Mouse (Mus musculus): ENCODE measurements around the gene Hp1bp3.

Gene Hp1bp3

DNA sequence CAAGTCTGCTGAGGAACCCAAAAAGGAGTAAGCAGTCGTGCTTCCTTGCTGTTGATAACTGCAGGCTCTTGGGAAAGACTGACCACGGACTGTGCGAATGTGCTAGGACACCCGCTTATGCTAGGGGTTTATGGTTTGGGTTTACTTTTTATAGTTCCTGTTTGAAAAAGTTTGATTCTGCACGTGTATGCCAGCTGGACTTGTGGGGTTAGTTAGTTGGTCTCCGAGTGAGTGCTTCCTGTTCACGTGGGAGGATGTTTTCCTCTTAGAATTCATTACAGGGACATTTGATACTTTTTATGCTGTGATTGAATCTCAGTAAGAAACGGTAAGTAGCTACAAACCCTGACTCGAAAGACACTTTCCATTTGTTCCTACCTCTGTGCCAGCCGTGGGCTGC lies 7.5 kb downstream of the Hp1bp3 start:
- no peak for DNase-seq

DNA sequence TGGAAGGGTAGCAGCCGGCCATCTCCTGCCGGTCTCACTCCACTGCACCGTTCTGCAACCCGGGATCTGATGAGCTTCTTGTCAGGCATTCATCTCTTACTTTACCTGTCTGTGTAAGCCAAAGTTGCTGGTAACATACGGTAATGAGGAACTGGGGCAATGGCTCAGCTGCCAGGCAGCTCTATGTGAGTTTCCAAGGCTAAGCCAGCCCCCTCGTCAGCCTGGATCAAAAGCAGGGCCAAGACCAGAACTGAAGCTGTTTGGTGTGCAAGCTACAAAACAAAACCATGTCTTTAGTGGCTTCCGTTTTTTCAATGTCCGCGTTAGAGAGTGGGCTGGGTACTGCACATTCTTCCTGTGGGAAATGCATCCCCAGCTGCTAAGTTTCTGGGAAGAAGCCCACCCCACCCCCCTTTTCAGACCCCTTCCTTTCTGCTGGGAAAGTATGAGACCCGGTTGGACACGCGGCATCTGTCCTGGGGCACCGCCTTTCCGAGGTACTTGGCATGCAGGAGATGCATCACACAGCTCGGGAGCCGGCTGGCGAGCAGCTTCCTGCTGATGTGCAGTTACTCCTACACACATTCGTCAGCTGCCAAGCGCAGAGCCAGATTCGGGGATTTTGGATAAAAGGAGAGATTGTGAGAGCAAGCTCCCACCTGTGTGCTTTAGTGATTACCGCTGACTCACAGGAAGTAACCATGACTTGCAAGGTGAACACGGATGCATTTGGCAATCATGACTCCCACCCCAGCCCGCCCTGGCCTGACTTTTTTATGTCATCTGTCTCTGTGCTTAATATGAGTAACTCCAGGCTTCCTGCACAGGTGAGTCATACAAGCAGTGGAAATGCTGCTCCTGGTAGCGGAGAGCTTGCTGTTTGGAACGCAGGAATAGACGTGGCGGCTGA lies 30.9 kb downstream of the Hp1bp3 start:
- DNase-seq = peak in 1 of 2 experiments; percentile 5

DNA sequence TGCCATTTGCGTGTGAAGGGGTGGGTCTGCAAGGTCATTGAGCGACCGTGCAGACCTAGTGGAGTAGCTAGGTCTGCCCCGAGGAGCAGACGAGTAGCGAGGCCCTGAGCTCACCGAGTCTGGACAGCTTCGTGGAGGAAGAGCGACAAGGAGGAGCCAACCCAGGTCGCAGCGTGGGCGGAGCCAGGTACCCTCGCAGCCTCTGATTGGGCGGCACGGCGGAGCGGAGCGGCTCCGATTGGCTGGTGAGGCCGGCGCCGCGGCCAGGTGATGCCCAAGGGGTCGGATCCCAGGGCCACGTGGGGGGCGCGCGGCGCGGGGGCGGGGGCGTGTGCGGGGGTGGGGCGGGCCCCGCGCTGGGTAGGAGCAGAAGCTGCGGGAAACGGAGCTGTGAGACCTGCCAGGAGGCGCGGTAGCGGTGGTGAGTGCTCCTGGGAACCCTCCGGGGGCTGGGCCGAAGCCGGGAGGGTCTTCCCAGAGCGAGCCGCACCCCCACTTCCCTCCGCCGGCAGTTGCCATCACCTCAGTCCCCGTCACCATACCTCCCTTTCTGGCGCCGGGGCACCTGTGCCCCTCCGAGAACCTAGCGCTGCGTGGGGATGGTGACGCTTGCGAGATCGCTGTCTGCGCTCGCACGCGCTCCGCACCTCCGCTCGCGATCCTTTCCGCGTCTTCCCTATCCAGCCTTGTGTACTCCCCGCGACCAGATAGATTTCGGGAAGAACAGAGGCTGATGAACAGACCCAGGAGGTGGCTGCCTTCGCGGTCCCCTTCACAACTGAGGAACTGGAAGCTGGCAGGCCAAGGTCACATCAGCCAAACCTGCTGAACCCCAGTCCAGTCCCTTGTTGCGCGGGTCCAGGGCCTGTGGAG lies 34.2 kb downstream of the Hp1bp3 start, which contains the start of the genes Sh2d5 and Kif17:
Sh2d5 (plus strand) TSS at position 316 of the 873 bp plus-strand sequence.
Kif17 (plus strand) TSS at position 348 of the 873 bp plus-strand sequence.
- peak; percentile 75 to 79 for DNase-seq

DNA sequence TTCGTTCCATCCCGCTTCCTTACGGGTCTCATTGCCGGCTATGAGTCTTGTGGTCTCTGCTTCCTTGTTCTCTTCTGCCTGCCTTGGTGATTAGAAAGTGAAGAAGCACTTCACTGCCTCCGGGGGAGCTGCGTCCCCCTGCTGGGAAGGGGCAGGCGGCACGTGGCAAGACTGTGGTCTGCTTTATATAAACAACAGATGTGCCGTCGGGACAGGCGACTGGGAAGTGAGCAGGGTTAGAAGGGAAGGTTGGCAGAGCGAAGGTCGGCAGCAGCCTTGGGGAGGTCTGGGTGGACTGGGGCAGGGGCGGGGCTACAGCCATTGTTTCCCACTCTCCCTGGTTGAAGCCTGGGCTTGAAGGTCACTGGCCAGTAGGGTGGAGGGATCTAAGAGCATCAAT lies 35.7 kb downstream of the Hp1bp3 start:
- no peak for DNase-seq

DNA sequence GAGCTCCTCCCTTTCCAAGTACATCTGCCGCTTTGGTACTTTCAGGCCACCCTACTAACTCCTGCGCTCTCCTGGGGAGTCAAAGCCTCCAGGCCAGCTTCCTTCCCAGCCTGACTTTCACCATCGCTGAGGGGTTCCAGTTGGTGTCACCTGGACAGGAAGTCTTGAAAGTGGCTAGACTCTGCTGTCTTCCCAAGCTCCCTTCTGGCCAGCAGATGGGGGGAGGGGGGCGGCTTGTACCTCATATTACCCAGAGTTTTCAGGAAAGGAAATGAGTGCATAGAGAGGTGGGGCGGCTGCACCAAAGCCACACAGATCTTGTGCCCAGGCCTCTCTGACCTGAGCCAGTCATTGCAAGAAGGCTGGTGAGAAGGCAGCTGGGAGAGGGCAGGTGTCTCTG lies 36.1 kb downstream of the Hp1bp3 start:
- no peak for DNase-seq

DNA sequence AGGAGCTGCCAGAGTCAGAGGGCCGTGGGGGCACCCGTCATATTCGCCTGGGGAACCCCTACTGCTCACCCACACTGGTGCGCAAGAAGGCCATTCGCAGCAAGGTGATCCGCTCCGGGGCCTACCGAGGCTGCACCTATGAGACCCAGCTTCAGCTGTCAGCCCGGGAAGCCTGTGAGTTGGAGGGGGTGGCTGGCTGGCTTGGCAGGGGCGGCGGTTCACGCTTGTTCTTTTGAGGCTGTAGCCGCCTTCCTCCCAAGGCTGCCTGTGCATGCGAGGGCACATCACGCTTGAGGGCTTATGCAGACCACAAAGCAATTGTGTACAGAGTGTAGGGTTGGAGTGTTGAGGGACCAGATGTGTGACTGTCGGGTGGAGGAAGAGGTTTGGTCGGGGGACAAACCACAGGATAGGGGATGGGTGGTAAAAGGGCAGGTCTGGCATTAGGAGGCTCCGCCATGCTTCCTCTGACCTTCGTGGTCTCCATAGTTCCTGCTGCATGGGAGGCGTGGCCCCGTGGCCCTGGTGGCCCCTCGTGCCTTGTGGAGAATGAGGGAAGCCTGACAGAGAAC lies 41.1 kb downstream of the Hp1bp3 start:
- DNase-seq = no peak

DNA sequence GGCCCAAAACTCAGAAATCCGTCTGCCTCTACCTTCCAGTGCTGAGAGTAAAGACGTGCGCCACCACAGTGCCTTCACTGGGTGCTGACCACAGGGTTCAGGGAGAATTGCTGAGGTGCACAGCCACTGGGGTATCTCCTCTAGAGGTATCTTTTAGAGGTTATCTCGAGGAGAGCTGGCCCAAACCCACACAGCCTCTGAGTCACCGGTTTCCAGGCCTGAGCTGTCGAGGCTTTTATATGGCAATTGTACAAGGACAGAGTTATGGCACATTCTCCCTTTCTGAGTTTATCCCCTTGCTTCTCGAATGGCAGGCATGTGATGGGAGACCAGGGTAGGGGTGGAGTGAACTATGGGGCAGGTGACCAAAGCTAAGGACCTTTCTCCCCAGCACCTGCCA lies 42.6 kb downstream of the Hp1bp3 start:
- no peak for DNase-seq

DNA sequence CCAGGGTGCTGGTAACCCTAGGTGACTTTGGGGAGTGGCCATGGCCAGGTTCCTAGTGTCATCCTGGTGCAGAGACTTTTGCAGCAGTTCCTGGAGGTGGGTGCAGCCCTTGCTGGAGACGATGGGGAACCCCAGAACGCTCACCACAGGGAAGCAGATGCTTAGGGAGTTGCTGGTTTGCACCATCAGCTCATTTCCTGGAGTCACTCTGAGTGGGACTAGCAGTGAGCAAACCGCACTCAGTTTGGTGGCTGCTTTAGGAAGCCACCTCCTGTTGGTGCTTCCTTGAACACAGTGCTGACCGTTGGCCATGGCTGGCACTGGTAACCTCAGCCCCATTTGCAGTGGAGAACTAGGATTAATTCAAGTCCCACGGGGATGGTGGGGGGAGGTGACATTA lies 43.4 kb downstream of the Hp1bp3 start:
- no peak for DNase-seq

DNA sequence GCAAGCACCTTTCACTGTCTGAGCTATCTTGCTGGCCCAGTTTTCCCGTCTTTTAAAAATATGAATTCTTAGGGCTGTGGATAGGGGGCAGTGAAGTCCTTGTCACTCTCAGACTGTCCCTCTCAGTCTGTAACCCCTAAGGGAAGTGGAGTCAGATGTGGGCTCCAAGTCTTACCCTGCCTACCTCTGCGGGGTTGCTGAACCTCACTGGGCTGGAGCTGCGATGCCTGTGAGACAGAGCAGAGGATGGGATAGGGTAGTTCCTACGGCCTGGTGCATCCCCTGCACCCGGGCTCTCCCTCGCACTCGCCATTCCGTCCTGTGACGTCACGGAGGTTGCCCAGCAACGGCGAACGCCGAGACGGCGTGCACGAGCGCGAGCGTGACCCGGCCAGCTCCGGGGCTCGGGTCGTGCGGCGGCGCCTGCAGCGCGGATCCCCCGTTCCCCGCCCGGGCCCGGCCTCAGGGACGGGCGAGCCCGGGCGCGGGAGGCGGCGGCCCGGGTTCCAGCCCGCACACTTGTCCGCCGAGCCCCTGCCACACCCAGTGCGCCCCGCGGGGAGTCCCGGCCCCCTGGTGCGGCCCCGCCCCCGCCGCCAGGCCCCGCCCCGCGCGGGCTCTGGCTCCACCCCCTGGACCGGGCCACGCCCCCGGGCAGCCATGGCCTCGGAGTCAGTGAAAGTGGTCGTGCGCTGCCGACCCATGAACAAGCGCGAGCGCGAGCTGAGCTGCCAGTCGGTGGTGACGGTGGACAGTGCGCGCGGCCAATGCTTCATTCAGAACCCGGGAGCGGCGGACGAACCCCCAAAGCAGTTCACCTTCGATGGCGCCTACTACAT lies 46.0 kb downstream of the Hp1bp3 start:
- peak; percentile 84 to 86 for DNase-seq

DNA sequence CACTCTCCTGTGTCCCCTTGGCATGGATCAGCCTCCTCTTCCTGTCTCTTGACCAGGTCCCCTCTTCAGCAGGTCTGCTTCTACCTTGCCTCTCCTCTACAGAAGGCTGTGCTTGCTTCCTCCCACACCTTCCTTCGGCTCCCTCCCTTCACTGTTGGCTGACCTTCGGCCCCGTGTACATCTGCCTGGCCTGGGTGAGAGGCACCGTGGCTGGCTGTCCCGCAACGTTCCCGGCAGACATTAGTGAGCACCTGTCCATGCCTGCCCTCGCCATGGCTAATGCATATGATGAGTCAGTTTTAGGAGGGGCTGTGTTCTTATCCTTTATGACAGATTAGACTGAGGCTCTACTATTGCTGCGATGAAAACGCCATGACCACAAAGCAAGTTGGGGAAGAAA lies 51.8 kb downstream of the Hp1bp3 start:
- no peak for DNase-seq

DNA sequence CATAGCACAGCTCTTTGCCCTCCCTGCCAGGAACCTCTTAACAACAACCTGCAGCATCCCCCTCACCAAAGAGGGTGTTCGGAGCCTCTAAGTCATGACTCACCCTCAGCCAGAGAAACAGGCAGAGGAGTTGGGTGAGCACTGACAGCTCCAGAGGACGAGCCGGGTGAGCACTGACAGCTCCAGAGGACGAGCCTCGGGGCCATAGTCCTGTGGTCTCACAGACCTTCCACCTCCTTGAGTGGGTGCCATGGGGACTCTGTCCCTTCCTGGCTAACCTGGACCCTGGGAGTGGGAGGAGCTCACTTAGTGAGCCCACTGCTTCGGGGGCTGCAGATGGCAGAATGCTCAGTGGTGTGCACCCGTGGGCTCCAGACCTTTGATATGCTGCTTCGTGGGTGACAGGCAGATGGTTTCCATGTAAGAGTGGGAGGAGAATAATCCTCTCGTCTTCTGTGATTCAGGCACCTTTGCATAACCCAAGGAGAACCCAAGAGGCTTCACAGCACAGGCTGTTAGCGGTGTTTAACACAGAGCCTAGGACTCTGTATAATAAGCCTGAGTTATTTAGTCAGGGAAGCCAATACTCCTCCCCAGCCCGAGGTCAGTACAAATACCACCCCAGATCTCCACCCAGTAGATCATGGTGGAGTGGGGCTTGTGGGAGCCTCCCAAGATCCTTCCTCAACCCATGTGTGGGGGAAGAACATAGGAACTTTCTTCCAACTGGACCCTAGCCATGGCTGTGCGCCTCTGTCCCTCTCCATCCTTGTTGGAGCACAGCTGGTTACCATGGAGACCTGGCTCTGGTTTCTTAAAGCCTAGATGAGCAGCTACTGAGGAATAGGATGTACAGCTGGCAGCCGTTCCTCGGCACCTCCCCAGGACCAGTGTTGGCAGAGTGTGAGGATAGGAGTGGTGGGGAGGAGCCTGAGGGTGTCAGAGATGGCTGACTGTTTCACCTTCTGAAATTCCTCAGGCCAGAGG lies 56.2 kb downstream of the Hp1bp3 start:
- peak; percentile 47 to 55 for DNase-seq

DNA sequence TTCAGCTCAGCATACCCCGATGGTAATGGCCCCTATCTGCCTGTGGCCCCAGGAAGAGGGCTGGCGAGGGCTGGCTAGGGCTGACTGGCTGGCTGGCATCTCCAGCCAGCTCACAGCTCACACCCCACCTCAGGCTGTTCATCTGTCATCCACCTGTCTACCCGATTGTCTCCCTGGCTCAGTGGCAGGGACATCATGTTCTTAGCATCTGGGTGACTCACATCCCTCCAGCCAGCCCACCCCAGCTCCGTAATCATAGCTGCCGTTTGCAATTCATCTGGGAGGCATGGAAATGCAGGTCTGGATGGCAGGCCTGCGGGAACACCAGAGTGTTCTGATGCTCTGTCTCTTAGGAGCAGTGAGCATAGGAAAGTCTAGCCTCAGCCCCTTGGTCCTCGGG lies 62.2 kb downstream of the Hp1bp3 start:
- no peak for DNase-seq

DNA sequence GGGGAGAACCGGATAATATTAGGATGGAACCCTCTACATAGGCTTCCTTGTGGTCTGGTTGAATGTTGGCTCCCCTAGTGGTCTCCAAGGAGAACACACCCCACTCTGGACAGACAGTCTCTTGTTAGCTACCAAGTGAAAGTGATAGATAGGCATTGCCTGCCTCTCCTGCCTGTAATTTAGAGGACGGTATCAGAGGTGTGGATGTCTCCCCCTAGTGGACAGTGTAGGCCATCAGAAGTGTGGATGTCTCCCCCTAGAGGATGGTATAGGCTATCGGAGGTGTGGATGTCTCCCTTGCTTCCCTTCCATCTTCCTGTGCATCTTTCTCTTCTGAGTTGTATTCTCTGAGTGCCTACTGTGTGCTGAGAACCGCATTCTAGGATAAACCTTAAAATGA lies 66.7 kb downstream of the Hp1bp3 start:
- peak; percentile 60 to 68 for DNase-seq

DNA sequence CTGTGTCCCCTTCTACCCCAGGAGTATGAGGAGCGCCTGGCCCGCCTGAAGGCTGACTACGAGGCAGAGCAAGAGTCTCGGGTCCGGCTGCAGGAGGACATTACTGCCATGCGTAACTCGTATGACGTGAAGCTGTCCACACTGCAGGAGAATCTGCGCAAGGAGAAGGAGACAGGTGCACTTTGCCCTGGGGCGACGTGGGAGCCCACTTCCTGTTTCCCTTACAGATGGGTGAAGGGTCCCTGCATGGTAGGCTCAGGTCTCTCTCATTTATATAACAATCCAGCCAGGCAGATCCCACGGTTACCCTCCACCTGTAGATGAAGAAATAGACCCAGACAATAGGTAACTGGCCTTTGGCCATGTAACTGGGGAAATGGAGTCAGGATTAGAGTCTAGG lies 70.3 kb downstream of the Hp1bp3 start:
- no peak for DNase-seq

DNA sequence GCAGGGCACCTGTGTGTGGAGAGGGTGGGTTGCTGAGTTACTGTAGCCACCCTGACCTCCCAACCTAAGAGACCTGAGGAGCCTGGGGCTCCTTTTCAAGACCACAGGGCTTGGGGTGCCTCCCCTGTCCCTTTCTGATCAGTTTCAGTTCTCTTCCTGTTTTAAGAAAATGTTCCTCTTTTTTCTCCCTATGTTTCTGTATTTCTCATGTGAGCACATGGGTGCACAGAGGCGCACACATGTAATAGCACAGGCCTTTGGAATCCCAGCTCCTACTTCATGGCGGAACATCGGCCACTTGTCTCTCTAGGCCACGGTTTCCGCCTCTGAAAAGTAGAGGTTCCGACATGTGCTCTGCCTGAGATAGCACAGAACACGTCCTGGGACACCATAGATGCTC lies 72.6 kb downstream of the Hp1bp3 start:
- DNase-seq = no peak

DNA sequence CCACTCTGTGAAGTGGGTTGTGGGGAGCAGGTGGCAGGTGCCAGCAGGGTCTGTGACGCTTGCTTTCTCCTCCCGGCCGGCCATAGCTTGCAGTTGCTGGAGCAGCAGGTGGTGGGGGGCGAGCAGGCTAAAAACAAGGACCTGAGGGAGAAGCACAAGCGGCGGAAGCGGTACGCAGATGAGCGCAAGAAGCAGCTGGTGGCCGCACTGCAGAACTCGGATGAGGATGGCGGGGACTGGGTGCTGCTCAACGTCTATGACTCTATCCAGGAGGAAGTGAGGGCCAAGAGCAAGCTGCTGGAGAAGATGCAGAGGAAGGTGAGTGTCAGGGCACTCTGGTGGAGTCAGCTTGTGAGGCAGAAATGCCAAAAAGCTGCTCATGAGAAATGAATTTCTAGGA lies 75.9 kb downstream of the Hp1bp3 start:
- DNase-seq = no peak

DNA sequence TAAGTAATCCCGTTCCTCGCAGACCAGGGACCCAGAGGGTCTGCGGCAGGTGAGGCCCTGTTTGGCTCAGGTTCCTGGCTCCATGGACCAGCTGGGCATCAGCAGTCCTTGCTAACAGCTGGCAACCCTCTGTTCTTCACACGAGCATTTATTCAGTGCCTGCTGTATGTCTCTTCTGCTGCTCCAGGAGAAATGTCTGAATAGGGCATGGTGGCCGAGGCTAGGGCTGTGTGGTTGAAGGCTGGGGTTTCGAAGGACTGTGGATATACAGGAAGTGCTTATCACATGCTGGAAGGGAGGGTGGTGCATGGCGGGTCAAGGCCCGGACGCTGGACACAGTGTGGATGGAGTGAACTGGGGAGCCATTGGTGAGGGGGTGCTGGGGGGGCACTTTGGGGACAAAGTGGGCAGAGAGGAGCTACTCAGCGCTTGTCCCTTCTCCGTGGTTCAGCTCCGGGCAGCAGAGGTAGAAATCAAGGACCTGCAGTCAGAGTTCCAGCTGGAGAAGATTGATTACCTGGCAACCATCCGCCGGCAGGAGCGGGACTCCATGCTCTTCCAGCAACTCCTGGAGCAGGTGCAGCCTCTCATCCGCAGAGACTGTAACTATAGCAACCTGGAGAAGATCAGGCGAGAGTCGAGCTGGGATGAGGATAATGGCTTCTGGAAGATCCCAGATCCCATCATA lies 77.3 kb downstream of the Hp1bp3 start:
- DNase-seq = no peak

DNA sequence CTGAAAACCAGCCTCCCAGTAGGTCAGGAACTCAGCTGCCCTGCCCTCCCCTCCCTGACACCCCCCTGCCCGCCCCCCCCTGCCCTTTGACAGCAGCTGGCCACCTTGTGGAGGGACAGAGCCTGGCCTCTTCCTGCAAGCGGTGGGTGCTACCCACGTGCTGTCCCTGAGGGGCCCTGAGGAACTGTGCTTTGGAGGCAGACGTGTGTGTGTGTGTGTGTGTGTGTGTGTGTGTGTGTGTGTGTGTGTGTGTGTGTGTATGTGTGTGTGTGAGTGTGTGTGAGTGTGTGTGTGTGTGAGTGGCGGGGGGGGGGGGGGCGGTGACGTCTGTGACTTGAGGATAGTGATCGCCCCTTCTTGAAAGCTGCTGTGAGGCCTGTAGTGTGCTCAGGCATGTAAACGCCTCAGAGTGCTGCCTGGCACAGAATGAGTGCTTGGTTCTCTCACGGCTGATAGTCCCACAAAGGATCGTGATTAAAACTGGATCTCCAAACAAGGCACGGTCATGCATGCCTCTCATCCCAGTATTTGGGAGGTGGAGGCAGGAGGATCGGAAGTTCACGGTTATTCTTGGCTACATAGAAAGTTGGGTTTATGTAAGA lies 78.0 kb downstream of the Hp1bp3 start:
- no peak for DNase-seq
